Mouse (Mus musculus) lung, embryonic 16.5 days (tissue): ENCODE results near the gene Apol8. TPM values are rescaled to one million over a fixed set of nuclear protein-coding genes. Genes with fewer than 3 reads are reported as not detected.
A peak's percentile ranks its signal among the peaks of the same experiment; 100 is the strongest.
"Not testable (repeated sequence)": the region's sequence is repeated elsewhere in the genome, so short reads cannot be mapped to it uniquely, and the experiment has no call there.

ENCODE experiments used
- ATAC-seq: fragments of 200-750 bp; cut with Nextera tagmentation; 2 replicates; pipeline ENCODE4 v1.8.0; 2017; ENCODE audit warnings: low read depth, mild to moderate bottlenecking, moderate library complexity
- H3K27ac ChIP-seq: fragments of 300-500 bp; sonication (generic); 2 replicates; pipeline ENCODE4 v1.5.1; 2014; ENCODE audit warnings: mild to moderate bottlenecking, control low read depth, low read length
- H3K27me3 ChIP-seq: fragments of 300-500 bp; sonication (generic); 2 replicates; pipeline ENCODE4 v1.6.1; 2014; ENCODE audit warnings: low read depth, low read length, mixed read lengths; ENCODE audit not compliant: control insufficient read depth, insufficient read depth
- H3K36me3 ChIP-seq: fragments of 300-500 bp; sonication (generic); 2 replicates; pipeline ENCODE4 v1.6.1; 2014; ENCODE audit warnings: low read length; ENCODE audit not compliant: control insufficient read depth, insufficient read depth
- H3K4me1 ChIP-seq: fragments of 300-500 bp; sonication (generic); replicated peaks from 2 replicates; pipeline ENCODE4 v1.6.1; 2014; ENCODE audit warnings: low read length, mixed read lengths; ENCODE audit not compliant: control insufficient read depth, insufficient read depth
- H3K4me2 ChIP-seq: fragments of 300-500 bp; sonication (generic); 2 replicates; pipeline ENCODE4 v1.6.1; 2014; ENCODE audit warnings: low read depth, low read length, control low read depth
- H3K4me3 ChIP-seq: fragments of 300-500 bp; sonication (generic); 2 replicates; pipeline ENCODE4 v1.5.1; 2014; ENCODE audit warnings: mild to moderate bottlenecking, low read length, control low read depth
- H3K9ac ChIP-seq: fragments of 300-500 bp; sonication (generic); 2 replicates; pipeline ENCODE4 v1.6.1; 2014; ENCODE audit warnings: low read length, control low read depth
- H3K9me3 ChIP-seq: fragments of 300-500 bp; sonication (generic); 2 replicates; pipeline ENCODE4 v1.6.1; 2016; ENCODE audit warnings: low read length; ENCODE audit not compliant: control insufficient read depth
- WGBS: fragments of 180-500 bp; shearing (Covaris S2); extraction: QIAGEN DNeasy Blood & Tissue Kit; methylation state at CpG from one replicate; pipeline ENCODE4 v1.1.7; 2014; 5-methylcytosine and 5-hydroxymethylcytosine counted together
- polyA plus RNA-seq: library from polyadenylated mRNA; unstranded; fragments of >200 nt; fragmentation: Nextera tagmentation; extraction: Ambion mirVana; gene quantifications from 2 replicates; pipeline ENCODE4 v1.2.1, GENCODE M21; 2015

Apol8 gene
- polyA plus RNA-seq, 1 experiment from 2014 or later = 0.20 TPM

DNA sequence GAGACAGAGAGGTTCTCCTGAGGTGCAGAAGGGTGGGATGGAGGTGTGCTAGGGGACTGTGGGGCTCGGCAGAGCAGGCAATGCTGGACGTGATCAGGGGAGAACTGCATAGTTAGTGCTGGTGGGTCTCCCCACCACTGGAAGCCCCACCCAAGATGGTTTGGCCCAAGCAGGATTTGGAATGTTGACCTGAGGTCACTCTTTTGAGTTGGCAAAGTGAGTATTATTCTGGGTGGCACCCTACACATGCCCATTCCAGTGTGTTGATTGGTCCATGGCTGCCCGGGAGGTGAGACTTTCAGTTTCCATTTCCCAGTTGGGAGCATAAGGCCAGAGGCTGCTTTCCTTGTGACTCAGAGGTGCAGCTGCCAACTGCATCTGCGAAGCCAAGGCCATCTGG, 28.1 kb downstream of the Apol8 start, which contains the start of gene Apol9b:
Gene Apol9b, plus strand, starts transcription at position 301 of the 400 bp plus-strand sequence.
- H3K4me3 ChIP-seq, ATAC-seq, H3K27me3 ChIP-seq, H3K36me3 ChIP-seq, H3K4me2 ChIP-seq, H3K27ac ChIP-seq, H3K9me3 ChIP-seq, H3K9ac ChIP-seq, H3K4me1 ChIP-seq: not testable (repeated sequence)
- 71% methylated on average over 1 of the region's 4 CpGs for WGBS

DNA sequence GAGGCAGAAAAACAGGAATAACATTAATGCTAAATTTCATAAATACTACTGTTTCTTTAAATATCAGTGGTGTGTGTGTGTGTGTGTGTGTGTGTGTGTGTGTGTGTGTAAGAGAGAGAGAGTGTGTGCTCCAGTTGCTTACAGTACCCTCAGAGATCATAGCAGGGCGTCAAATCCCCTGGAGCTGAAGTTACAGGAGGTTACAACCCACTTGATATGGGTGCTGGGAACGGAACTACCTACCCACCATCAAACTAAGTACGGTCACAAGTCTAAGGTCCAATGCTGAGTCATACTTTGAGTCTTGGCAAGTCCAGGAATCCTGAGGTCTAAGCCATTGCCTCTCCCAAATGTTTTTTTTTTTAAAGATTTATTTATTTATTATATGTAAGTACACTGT, 29.1 kb downstream of the Apol8 start:
- WGBS = 74% methylated on average over 3 of the region's 3 CpGs
- not testable (repeated sequence) for ATAC-seq

DNA sequence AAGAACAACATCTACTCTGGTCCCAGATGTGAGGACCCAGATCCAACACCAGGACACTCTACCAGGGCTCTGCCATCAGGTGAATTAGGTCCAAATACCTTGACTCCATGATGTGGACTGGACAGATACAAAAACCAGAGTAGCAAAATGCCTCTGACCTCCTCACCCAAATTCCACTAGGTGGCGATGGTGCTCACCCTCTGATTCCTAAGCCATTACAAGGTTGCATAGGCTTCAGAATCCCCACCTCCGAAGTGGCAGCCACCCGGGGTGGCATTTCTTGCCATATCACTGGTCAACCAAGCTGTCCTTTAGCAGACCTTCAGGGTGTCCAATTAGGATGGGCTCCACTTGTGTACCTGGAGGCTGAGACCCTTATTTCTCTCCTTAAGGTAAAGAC, 29.7 kb downstream of the Apol8 start:
- not testable (repeated sequence) for H3K4me1 ChIP-seq, H3K4me3 ChIP-seq, H3K4me2 ChIP-seq, H3K9me3 ChIP-seq, H3K27ac ChIP-seq, H3K27me3 ChIP-seq, H3K36me3 ChIP-seq, H3K9ac ChIP-seq
- peak; percentile 23; the same call in 1 of the 2 replicates for ATAC-seq
- WGBS = 0% methylated on average over 2 of the region's 3 CpGs

More for the DNA sequence above, 29.1 kb downstream of the Apol8 start:
- not testable (repeated sequence) for H3K9me3 ChIP-seq, H3K4me3 ChIP-seq, H3K4me2 ChIP-seq, H3K4me1 ChIP-seq, H3K27me3 ChIP-seq, H3K9ac ChIP-seq, H3K27ac ChIP-seq, H3K36me3 ChIP-seq

DNA sequence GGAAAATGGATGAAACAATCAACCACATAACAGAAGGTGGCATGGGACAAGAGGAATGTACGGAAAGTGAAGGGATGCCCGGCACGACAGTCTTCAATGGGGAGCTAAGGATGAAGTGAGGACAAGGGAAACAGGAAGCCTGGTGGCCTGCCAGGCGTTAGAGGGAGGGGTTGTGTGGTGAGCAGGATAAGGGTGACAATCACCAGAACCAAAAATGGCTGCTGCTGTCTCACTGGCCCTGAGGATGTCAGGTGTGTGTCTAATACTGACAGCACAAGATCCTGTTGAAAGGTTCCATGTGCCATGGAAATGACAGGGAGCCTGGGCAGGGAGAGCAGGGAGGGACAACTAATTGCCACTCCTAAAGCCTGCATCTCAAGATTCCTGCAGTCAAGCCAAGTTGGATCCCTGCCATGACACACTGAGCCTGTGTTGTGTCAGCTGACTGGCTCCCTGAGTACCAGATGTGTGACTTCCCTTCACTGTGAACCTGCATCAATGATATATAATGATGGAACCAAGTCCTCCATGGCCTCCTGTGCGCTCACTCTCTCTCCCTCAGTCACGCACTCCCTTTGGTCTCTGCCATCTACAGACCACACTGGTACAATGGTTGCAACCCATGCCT, 31.3 kb downstream of the Apol8 start:
- not testable (repeated sequence) for H3K27me3 ChIP-seq, H3K4me3 ChIP-seq, H3K9me3 ChIP-seq, H3K9ac ChIP-seq, H3K4me1 ChIP-seq, H3K36me3 ChIP-seq, H3K4me2 ChIP-seq, ATAC-seq, H3K27ac ChIP-seq
- WGBS = 46% methylated on average over 5 of the region's 6 CpGs

DNA sequence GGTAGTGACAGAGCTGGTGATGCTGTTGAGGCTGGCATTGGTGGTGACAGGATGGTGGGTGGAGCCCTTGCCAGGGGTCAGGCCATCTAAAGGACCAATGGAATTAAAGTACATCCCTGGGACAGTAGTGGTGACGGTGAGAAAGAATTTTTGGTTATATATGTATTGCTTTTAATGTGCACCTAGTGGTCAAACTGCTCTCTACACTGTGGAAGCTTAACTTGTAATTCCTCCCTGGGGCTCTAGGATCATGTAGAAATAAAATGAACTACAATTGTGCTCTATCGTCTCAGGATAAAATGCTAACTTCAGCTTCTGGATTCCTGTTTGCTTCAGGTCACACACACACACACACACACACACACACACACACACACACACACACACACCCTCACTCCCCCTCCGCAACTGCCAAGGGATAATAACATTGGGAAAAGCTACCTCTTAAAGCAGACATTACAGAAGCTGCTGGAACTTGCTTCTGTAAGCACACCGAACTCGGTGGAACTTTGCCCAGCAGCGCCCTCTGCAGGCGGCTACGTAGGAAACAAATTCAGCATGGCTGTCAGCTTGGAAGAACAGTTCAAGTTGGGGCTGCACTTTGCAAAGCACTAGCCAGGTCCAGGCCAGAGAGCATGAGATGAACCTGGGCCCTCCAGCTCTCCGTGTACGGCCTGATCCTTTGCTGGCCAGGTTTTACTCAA, 32.4 kb downstream of the Apol8 start:
- not testable (repeated sequence) for H3K4me1 ChIP-seq, H3K9ac ChIP-seq, H3K4me2 ChIP-seq, H3K4me3 ChIP-seq, H3K27ac ChIP-seq, H3K36me3 ChIP-seq, H3K27me3 ChIP-seq, H3K9me3 ChIP-seq, ATAC-seq
- WGBS = 26% methylated on average over 2 of the region's 10 CpGs

DNA sequence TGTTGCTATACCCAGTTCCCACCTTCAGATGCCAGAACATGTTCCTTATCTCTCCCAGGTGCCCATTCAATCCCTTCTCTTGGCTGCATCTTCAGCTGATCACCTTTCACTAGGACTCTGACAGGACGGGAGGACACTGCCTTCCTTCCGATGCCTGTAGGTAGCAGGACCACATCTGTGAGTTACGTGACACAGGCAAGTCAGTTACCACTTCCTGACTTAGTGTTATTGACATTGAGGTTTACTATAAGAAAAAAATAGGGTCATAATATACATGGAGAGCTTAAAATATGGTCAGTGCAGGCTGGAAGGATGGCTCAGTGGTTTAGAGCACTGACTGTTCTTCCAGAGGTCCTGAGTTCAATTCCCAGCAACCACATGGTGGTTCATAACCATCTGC, 35.3 kb downstream of the Apol8 start:
- no CpG with 5 or more reads among the region's 3 CpGs for WGBS
- not testable (repeated sequence) for ATAC-seq, H3K27ac ChIP-seq

DNA sequence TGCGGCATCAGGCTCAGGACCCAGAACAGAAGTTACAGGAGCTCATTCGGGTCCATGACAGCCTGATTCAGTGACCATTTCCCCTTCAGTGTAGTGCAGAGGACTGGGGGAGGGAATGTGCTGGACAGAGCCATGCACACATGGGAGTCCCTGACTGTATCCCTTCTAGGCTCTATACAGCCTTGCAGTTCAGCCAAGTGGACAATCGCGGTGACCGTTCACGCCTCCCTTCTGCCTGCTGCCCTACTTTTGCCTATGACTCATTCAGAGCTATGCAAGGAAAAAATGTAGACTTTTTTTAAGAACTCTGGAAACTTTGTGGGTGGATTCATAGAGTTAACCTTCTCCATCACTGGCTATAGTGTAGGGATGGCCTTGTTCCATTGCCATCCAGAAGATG, 38.6 kb downstream of the Apol8 start:
- not testable (repeated sequence) for H3K9ac ChIP-seq, H3K9me3 ChIP-seq, H3K4me3 ChIP-seq, ATAC-seq, H3K4me2 ChIP-seq, H3K27me3 ChIP-seq, H3K4me1 ChIP-seq, H3K27ac ChIP-seq, H3K36me3 ChIP-seq
- WGBS = 53% methylated on average over 2 of the region's 6 CpGs

More for the DNA sequence above, 35.3 kb downstream of the Apol8 start:
- not testable (repeated sequence) for H3K9me3 ChIP-seq, H3K4me1 ChIP-seq, H3K27me3 ChIP-seq, H3K36me3 ChIP-seq, H3K9ac ChIP-seq, H3K4me2 ChIP-seq, H3K4me3 ChIP-seq

DNA sequence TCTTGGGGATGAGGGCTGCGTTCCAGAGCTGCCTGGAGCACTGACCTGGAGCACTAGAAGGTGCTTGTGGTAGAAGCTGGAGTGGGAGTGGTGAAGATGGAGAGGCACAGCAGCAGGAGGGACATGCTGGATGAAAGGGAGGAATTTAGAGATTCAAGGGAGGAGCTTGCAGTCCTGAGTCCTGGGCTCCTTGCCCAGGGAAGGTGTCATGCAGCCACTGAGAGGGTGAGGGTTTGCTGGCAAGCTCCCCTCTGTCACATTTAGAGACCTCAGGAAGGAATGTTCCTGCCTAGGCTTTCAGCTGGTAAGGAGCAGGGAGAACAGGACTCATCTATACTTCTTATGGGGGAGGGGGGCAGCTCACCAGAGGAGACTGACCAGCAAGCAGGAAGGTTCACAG, 47.9 kb downstream of the Apol8 start:
- not testable (repeated sequence) for H3K9ac ChIP-seq, H3K4me3 ChIP-seq, H3K4me2 ChIP-seq, H3K9me3 ChIP-seq, H3K27ac ChIP-seq, H3K36me3 ChIP-seq, H3K4me1 ChIP-seq, H3K27me3 ChIP-seq
- peak; percentile 60; the same call in 1 of the 2 replicates for ATAC-seq
- WGBS = no CpG with 5 or more reads among the region's 1 CpGs

DNA sequence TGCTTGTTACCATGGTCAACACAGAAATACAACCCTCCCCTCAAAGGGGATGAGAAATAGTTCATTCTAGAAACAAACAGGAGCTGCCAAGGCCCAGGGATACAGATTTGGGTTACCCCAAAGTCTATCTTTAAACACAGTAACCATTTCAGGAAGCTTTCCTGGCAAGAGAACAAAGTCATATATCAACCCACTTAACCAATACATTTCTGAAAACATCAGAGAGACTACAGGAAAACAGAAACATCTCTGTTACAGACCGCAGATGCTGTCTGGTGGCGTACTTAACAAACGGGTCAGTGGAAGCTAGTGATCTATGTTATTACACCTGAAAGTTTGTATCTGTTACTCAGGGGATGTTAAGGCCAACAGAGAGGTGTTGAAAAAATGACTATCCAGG, 51.5 kb downstream of the Apol8 start:
- not testable (repeated sequence) for H3K9me3 ChIP-seq, H3K9ac ChIP-seq, H3K4me1 ChIP-seq, H3K4me2 ChIP-seq, H3K27me3 ChIP-seq, ATAC-seq, H3K4me3 ChIP-seq, H3K36me3 ChIP-seq, H3K27ac ChIP-seq
- 68% methylated on average over 3 of the region's 3 CpGs for WGBS
